6 mouse cellular contexts compared by ENCODE assay signal in the genomic region with DNA sequence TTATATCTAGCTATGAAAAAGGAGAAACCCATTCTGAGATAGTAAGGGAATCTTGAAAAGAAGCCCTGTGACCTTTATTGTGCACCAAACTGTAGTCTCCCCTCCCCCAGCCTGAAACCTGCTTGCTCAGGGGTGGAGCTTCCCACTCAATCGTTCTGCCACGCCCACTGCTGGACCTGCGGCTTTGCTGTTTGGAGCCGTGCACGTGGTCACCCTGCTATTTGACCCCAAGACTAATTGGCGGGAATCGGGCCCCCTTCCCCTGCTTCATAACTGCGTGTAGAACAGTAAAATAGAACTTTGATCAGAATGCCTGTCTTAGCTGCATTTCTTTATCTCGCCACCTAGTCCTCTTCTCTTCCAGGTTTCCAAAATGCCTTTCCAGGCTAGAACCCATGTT. TPM values are rescaled to one million over a fixed set of nuclear protein-coding genes. Genes with fewer than 3 reads are reported as not detected.
DNase-seq lines count a peak whose midpoint lies in the region; ATAC-seq and TF ChIP-seq lines count a peak whose summit lies in the region.
"Not testable (repeated sequence)": the region's sequence is repeated elsewhere in the genome, so short reads cannot be mapped to it uniquely, and the experiment has no call there.

No protein-coding gene starts in this region.

- not testable (repeated sequence) for H3K9me3 ChIP-seq in ES-Bruce4 (replicated peaks; ENCODE audit: control insufficient read depth, insufficient read depth, low read length, poor library complexity, severe bottlenecking); embryonic facial prominence, embryonic 10.5 days; intestine, embryonic 16.5 days (ENCODE audit: control insufficient read depth, low read length)

- not testable (repeated sequence) for H3K27ac ChIP-seq in ES-Bruce4 (ENCODE audit: insufficient read depth, low read length); embryonic facial prominence, embryonic 10.5 days (replicated peaks); intestine, embryonic 16.5 days (ENCODE audit: low read length)

- peak; percentile 86 for TF ChIP-seq EP300 in ES-Bruce4 (IDR thresholded peaks at IDR 0.05; ENCODE audit: insufficient read depth, low read depth, low read length)

- not testable (repeated sequence) for H3K27me3 ChIP-seq in ES-Bruce4 (ENCODE audit: control insufficient read depth, insufficient read depth, low read length, poor library complexity, severe bottlenecking); embryonic facial prominence, embryonic 10.5 days (replicated peaks; ENCODE audit: low read depth, poor library complexity, severe bottlenecking); intestine, embryonic 16.5 days (replicated peaks; ENCODE audit: control insufficient read depth, insufficient read depth, low read length)

- not testable (repeated sequence) for H3K4me1 ChIP-seq in ES-Bruce4 (ENCODE audit: control insufficient read depth, insufficient read depth, low read length); embryonic facial prominence, embryonic 10.5 days; intestine, embryonic 16.5 days (ENCODE audit: control insufficient read depth, insufficient read depth, low read length)

- H3K4me3 ChIP-seq in ES-Bruce4 (ENCODE audit: low read depth, low read length); embryonic facial prominence, embryonic 10.5 days; intestine, embryonic 16.5 days (ENCODE audit: low read length): not testable (repeated sequence)

- peak; percentile 81 for DNase-seq in R1 (ENCODE audit: low read depth, low spot score)
- peak; percentile 34 for DNase-seq in embryo, embryonic 10 days (ENCODE audit: low spot score)
- peak; percentile 40 for DNase-seq in embryonic facial prominence, embryonic 10.5 days (ENCODE audit: low spot score)
- peak; percentile 19 for DNase-seq in lung, postnatal 36 days

- not testable (repeated sequence) for H3K4me2 ChIP-seq in intestine, embryonic 16.5 days (ENCODE audit: low read depth, low read length)

- 43% methylated on average over 9 of the region's 9 CpGs for WGBS in embryonic facial prominence, embryonic 10.5 days
- 49% methylated on average over 9 of the region's 9 CpGs for WGBS in intestine, embryonic 16.5 days

- TF ChIP-seq CTCF in ES-Bruce4 (IDR thresholded peaks at IDR 0.05; ENCODE audit: low read depth, low read length) = not testable (repeated sequence)

- H3K9ac ChIP-seq in ES-Bruce4 (ENCODE audit: low read depth, poor library complexity, severe bottlenecking) = 0 out of 2 replicates have a peak overlapping the region, but pooled peaks have one; percentile 27
- H3K9ac ChIP-seq in intestine, embryonic 16.5 days (ENCODE audit: low read depth, low read length) = not testable (repeated sequence)

- TF ChIP-seq POLR2A in ES-Bruce4 (IDR thresholded peaks at IDR 0.05; ENCODE audit: insufficient read depth, low read length) = not testable (repeated sequence)

- not testable (repeated sequence) for H3K36me3 ChIP-seq in ES-Bruce4 (ENCODE audit: control insufficient read depth, insufficient read depth, low read length, poor library complexity, severe bottlenecking); intestine, embryonic 16.5 days (ENCODE audit: control insufficient read depth, insufficient read depth, low read length)
- H3K36me3 ChIP-seq in embryonic facial prominence, embryonic 10.5 days (replicated peaks) = peaks cover 90% of the 10 kb centered on the region

- 0 out of 2 replicates have a peak, but pooled peaks have one; percentile 21 for ATAC-seq in intestine, embryonic 16.5 days

RNA-seq across cellular contexts. Expression of a gene that starts 39.1 kb away (rescaled TPM):
- 14.5 and 15.1 TPM in 2 replicates for polyA plus RNA-seq in ES-Bruce4 (2011; ENCODE audit: insufficient read depth, insufficient read length, low read depth, missing spikeins)
- 20.9 and 21.9 TPM in 2 replicates for polyA plus RNA-seq in embryonic facial prominence, embryonic 10.5 days (2016; fragmentation: Nextera tagmentation; extraction: Ambion mirVana)
- polyA plus RNA-seq in intestine, embryonic 16.5 days (2015; fragmentation: Nextera tagmentation; extraction: Ambion mirVana) = 17.1 and 19.5 TPM in 2 replicates

RNA-seq across cellular contexts. Expression of a gene that starts 45.5 kb away (rescaled TPM):
- polyA plus RNA-seq in ES-Bruce4 (2011; ENCODE audit: insufficient read depth, insufficient read length, low read depth, missing spikeins) = 61.2 and 62.5 TPM in 2 replicates
- polyA plus RNA-seq in embryonic facial prominence, embryonic 10.5 days (2016; fragmentation: Nextera tagmentation; extraction: Ambion mirVana) = 48.4 and 48.5 TPM in 2 replicates
- polyA plus RNA-seq in intestine, embryonic 16.5 days (2015; fragmentation: Nextera tagmentation; extraction: Ambion mirVana) = 19.7 and 20.1 TPM in 2 replicates

Comparison
In these comparisons a context has a peak if more than half of its experiments do, and no peak if none do; other contexts are left out.
1. DNase-seq: peak in every context shown above with its lines; median percentile 81 in R1; 40 in embryonic facial prominence, embryonic 10.5 days; 34 in embryo, embryonic 10 days; 19 in lung, postnatal 36 days.